Mouse (Mus musculus) heart, adult 2 months (tissue): ENCODE results near the gene Hint1. TPM values are rescaled to one million over a fixed set of nuclear protein-coding genes. Genes with fewer than 3 reads are reported as not detected.

Experiments
- DNase-seq, 2 experiments: peaks; one replicate each; pipeline ENCODE4 v3.0.0; 2021
- H3K27ac ChIP-seq: fragments of 200-600 bp; 2 replicates; pipeline ENCODE4 v1.8.1; 2022
- H3K27me3 ChIP-seq: fragments of 200-500 bp; 2 replicates; pipeline ENCODE4 v1.6.1; 2012; ENCODE audit warnings: mild to moderate bottlenecking, low read length, inconsistent platforms, mixed read lengths; ENCODE audit not compliant: control insufficient read depth, insufficient read depth
- H3K36me3 ChIP-seq: fragments of 200-500 bp; 2 replicates; pipeline ENCODE4 v1.6.1; 2012; ENCODE audit warnings: low read length, inconsistent platforms; ENCODE audit not compliant: control insufficient read depth, insufficient read depth
- H3K4me1 ChIP-seq: fragments of 200-500 bp; 2 replicates; pipeline ENCODE4 v1.6.1; 2011; ENCODE audit warnings: low read length; ENCODE audit not compliant: control insufficient read depth, insufficient read depth
- H3K4me3 ChIP-seq: fragments of 200-600 bp; 2 replicates; pipeline ENCODE4 v1.8.1; 2022
- H3K79me2 ChIP-seq: fragments of 200-500 bp; replicated peaks from 2 replicates; pipeline ENCODE4 v1.6.1; 2012; ENCODE audit warnings: mild to moderate bottlenecking, inconsistent platforms, low read length, moderate library complexity, mixed read lengths; ENCODE audit not compliant: control insufficient read depth, insufficient read depth
- H3K9ac ChIP-seq: fragments of 200-500 bp; 2 replicates; pipeline ENCODE4 v1.6.1; 2012; ENCODE audit warnings: low read depth, mild to moderate bottlenecking, control low read depth, inconsistent platforms, low read length, mixed read lengths
- CTCF ChIP-seq: fragments of 200-600 bp; IDR thresholded peaks from 2 replicates; pipeline ENCODE4 v1.8.1; 2022; ENCODE audit warnings: antibody characterized with exemption, mild to moderate bottlenecking, moderate library complexity
- EP300 ChIP-seq: fragments of 200-500 bp; IDR thresholded peaks from 2 replicates; pipeline ENCODE4 v1.6.1; 2011; ENCODE audit warnings: low read depth, low read length, control low read depth; ENCODE audit not compliant: insufficient read depth
- POLR2A ChIP-seq: fragments of 200-500 bp; IDR thresholded peaks from 2 replicates; pipeline ENCODE4 v1.6.1; 2011; ENCODE audit warnings: mild to moderate bottlenecking, low read depth, low read length, control low read depth; ENCODE audit not compliant: insufficient read depth
- WGBS: fragments of 180-500 bp; shearing (Covaris S2); methylation state at CpG from one replicate; pipeline ENCODE4 v1.1.7; 2018; 5-methylcytosine and 5-hydroxymethylcytosine counted together
- intact Hi-C: fragments of 180-260 bp; cut with DNase I; formaldehyde crosslinking; loops from one replicate; pipeline ENCODE4 v1.15.1; 2025
- polyA plus RNA-seq: library from polyadenylated mRNA; depleted of rRNA; stranded (reverse); fragments of >200 nt; gene quantifications from 2 replicates; pipeline ENCODE4 v1.2.3, GENCODE M21; 2012
- total RNA-seq, 2 experiments: library from RNA; stranded (reverse); gene quantifications; 2 replicates each; pipeline ENCODE4 v1.2.3; 2021

Hint1 gene
- total and polyA plus RNA-seq, 3 experiments, result 258 to 477 (median 297) TPM

GRCm38 (mm10) chr11:54899657-54900056 lies 33.5 kb downstream of the Hint1 start:
- TF ChIP-seq CTCF (no peak), EP300 (no peak), POLR2A (no peak)
- WGBS, result 70% methylated on average over 4 of the region's 4 CpGs
- no peak overlapping the region for H3K9ac ChIP-seq
- no peaks in the 10 kb centered on the region for H3K79me2 ChIP-seq
- H3K36me3 ChIP-seq, result no peaks in the 10 kb centered on the region
- no peak for DNase-seq
- no peak overlapping the region for H3K4me3 ChIP-seq
- H3K27me3 ChIP-seq, result no peaks in the 10 kb centered on the region
- no peak overlapping the region for H3K27ac ChIP-seq
- H3K4me1 ChIP-seq, result peaks cover 1% of the 10 kb centered on the region
- intact Hi-C loops, result no loop called here

GRCm38 (mm10) chr11:54902333-54903323 lies 36.4 kb downstream of the Hint1 start, which contains the start of gene Gpx3:
Gene Gpx3, plus strand, starts transcription at chr11:54902453.
- peak; percentile 87 to 88 for DNase-seq
- Histone ChIP-seq H3K4me1 (peaks cover 3% of the 10 kb centered on the region), H3K27me3 (no peaks in the 10 kb centered on the region), H3K9ac (peak within 1 kb of the TSS; percentile 72), H3K36me3 (no peaks in the 10 kb centered on the region), H3K79me2 (no peaks in the 10 kb centered on the region), H3K27ac (peak within 1 kb of the TSS; percentile 69), H3K4me3 (peak within 1 kb of the TSS; percentile 50)
- intact Hi-C loops, result no loop called here
- 15% methylated on average over 45 of the region's 45 CpGs for WGBS
- TF ChIP-seq POLR2A (peak; percentile 83), CTCF (no peak)

- Histone ChIP-seq H3K27ac (peak overlapping the region; percentile 69), H3K4me3 (peak overlapping the region; percentile 50), H3K9ac (peak overlapping the region; percentile 72), H3K27me3 (no peaks in the 10 kb centered on the region), H3K4me1 (peaks cover 3% of the 10 kb centered on the region), H3K36me3 (no peaks in the 10 kb centered on the region), H3K79me2 (no peaks in the 10 kb centered on the region)
- 64% methylated on average over 5 of the region's 5 CpGs for WGBS
- intact Hi-C loops, result no loop called here
- DNase-seq, result no peak
- TF ChIP-seq EP300 (no peak), POLR2A (no peak), CTCF (no peak)
Measured at GRCm38 (mm10) chr11:54903339-54903738, 37.2 kb downstream of the Hint1 start.

GRCm38 (mm10) chr11:54903940-54904706 lies 37.9 kb downstream of the Hint1 start:
- peaks cover 3% of the 10 kb centered on the region for H3K4me1 ChIP-seq
- H3K9ac ChIP-seq, result no peak overlapping the region
- H3K36me3 ChIP-seq, result no peaks in the 10 kb centered on the region
- no peaks in the 10 kb centered on the region for H3K79me2 ChIP-seq
- TF ChIP-seq CTCF (no peak), POLR2A (peak; percentile 58), EP300 (peak; percentile 57; the same call in 1 of the 2 replicates)
- DNase-seq, result peak; percentile 72 to 75
- peak overlapping the region; percentile 24; the same call in 1 of the 2 replicates for H3K4me3 ChIP-seq
- H3K27ac ChIP-seq, result peak overlapping the region; percentile 67
- intact Hi-C loops, result no loop called here
- WGBS, result 64% methylated on average over 4 of the region's 4 CpGs
- H3K27me3 ChIP-seq, result no peaks in the 10 kb centered on the region

- TF ChIP-seq EP300 (no peak), POLR2A (no peak), CTCF (no peak)
- no peak overlapping the region for H3K4me3 ChIP-seq
- H3K27ac ChIP-seq, result peak overlapping the region; percentile 67
- intact Hi-C loops, result no loop called here
- peaks cover 3% of the 10 kb centered on the region for H3K4me1 ChIP-seq
- H3K27me3 ChIP-seq, result no peaks in the 10 kb centered on the region
- no peaks in the 10 kb centered on the region for H3K36me3 ChIP-seq
- DNase-seq, result no peak
- no peak overlapping the region for H3K9ac ChIP-seq
- no peaks in the 10 kb centered on the region for H3K79me2 ChIP-seq
- 87% methylated on average over 3 of the region's 3 CpGs for WGBS
Measured at GRCm38 (mm10) chr11:54905086-54905485, 38.9 kb downstream of the Hint1 start.

GRCm38 (mm10) chr11:54905931-54906330 lies 39.7 kb downstream of the Hint1 start:
- Histone ChIP-seq H3K79me2 (no peaks in the 10 kb centered on the region), H3K4me3 (no peak overlapping the region), H3K4me1 (peaks cover 3% of the 10 kb centered on the region), H3K9ac (no peak overlapping the region), H3K36me3 (no peaks in the 10 kb centered on the region), H3K27ac (peak overlapping the region; percentile 67), H3K27me3 (no peaks in the 10 kb centered on the region)
- intact Hi-C loops, result no loop called here
- no peak for TF ChIP-seq EP300
- no peak for TF ChIP-seq POLR2A
- peak; percentile 60 to 65 for DNase-seq
- WGBS, result 31% methylated on average over 4 of the region's 4 CpGs
